Mouse (Mus musculus) heart, postnatal 25 days (tissue): Measurements from ENCODE around the gene Slc9a2. TPM values are rescaled to one million over a fixed set of nuclear protein-coding genes. Genes with fewer than 3 reads are reported as not detected.

Source experiments
- DNase-seq: peaks from one replicate; pipeline ENCODE4 v3.0.0; 2022; ENCODE audit warnings: low spot score
- intact Hi-C: fragments of 180-260 bp; cut with DNase I; formaldehyde crosslinking; loops from one replicate; pipeline ENCODE4 v1.15.1; 2025
- total RNA-seq, 2 experiments: library from RNA; stranded (reverse); gene quantifications; 2 replicates each; pipeline ENCODE4 v1.2.3; 2021

Gene Slc9a2
- total RNA-seq, 2 experiments from 2014 or later = 1.0 to 1.2 TPM

- intact Hi-C loops = no loop called here
- no peak for DNase-seq
These were observed 95.7 kb downstream of the Slc9a2 start for GRCm38 (mm10) chr1:40776102-40776501.

DNA sequence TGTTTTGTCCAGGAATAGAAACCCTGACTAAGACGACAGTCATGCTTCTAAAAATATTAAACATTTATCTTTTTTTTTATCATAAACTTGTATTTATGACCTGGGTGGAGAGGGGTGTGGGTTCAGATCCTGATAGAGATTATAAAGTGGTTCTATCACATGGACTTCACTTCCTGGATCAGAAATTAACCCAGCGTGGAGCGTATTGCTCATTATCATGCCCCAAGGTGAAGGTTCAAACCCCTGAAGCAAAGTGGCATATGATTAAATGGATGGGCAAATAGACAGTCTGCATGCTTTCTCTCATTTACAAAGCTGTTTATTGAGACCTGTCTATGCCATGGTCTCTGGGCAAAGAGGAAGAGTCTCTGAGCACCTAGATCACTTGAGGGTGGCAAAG is 96.4 kb downstream of the Slc9a2 start:
- DNase-seq = no peak
- intact Hi-C loops = no loop called here

- intact Hi-C loops = no loop called here
- DNase-seq = no peak
These were observed 103.1 kb downstream of the Slc9a2 start for GRCm38 (mm10) chr1:40783450-40783849.

DNA sequence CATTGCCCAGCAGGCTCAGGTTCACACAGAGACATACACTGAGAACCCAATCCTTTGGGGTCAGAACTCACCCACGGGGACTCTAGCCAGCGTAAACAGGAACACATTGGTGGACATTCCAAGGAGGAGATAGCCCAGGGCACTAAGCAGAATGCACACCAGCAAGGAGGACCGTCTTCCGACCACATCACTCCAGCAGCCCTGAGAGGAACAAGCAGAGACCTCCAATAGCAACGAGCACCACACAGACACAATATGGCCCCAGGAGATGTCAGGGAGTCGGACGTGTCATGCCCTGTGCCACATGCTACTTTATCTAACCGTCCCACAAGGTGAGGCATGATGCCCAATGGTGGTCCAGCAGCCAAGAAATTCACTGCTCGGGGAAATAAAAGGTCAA is 103.9 kb downstream of the Slc9a2 start:
- no peak for DNase-seq
- intact Hi-C loops = no loop called here

GRCm38 (mm10) chr1:40785876-40786445 is 105.6 kb downstream of the Slc9a2 start:
- DNase-seq = no peak
- intact Hi-C loops = no loop called here

DNA sequence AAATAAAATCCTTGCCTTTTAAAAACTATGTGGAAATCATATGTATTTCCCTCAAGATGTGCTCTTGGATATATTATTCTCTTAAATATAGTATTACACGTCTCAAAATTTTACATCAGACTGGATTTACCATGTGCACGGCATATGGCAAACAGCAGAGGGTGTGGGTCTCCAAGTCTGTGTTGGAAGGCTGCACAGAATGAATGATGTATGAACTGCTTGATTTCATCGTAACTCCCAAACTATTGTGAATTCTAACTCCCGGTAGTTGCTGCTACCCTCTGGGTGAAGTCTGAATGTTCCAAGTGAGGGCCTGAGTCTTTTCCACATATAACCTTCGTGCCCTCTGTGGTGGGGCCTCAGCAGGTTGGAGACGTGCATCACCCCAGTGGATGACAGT is 108.6 kb downstream of the Slc9a2 start:
- intact Hi-C loops = no loop called here
- DNase-seq = no peak

DNA sequence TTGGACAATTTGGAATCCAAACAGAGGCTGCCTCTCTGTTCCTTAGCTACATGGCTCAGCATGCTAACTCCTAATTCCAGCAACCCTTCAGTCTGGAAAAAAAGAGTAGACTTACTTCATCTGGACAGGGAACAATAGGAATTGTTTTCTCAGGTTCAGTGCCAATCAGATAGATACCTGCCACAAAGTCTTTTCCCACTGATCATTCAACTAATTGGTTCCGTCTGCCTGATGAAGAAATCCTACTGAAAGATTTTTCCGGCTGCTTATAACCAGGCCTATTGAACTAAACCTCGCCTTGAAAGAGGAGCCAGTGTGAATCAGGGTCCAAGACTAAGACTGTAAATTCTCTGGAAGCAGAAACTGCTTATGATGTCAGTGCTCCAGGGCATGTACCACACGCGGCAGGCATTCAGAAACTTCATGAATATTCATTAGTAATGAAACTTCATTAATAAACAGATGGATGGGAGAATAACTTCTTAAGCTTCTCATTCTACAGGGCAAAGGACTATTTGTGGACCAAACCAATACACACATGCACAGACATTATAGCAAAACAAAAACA is 109.4 kb downstream of the Slc9a2 start:
- intact Hi-C loops = loop anchor here (10.0 kb wide), 1 partner anchor 1925 kb away; no protein-coding TSS in a partner anchor

DNA sequence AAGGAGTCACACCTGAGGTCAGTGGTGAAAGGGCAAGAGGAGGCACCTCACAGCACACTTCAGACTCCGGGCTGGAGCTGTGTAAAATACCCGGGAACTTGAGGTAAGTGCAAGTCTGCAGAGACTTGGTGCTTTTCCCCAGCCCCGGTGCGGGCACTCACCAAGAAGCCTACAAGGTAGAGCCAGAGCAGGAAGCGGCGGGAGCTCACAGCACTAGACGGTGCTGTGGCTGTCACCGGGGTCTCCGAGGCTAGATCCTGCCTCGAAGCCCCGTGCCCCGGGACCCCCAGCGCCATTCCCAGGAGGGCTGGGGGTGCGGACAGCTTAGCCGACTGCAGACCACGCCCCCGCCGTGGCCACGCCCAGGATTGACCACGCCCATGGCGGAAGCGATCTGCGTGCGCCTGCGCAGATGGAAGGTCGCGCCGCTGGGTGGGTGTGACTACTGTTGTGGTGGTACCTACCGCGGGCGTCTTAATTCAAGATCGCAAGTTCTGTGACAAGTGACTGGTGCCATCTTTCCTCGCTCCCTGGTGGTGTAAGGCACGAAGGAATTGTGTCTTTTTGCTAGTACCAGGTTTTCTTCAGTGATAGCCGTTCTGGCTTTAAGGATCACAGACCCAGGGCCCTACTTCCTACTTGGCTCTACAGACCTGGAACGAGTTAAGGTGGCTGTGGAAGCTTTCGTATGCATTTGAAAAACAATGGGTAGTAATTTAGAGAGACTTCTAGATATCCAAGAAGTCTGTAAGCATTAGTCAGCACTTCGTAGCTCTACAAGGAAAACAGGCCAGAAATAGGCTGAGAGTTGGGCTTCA is 110.2 kb downstream of the Slc9a2 start, which contains the start of gene Mfsd9:
Gene Mfsd9 (minus strand): TSS at position 364 of the 818 bp plus-strand sequence.
- peak; percentile 71 for DNase-seq
- intact Hi-C loops = loop anchor here (10.0 kb wide), 1 partner anchor 1924 kb away; no protein-coding TSS in a partner anchor

More for the DNA sequence above, 109.4 kb downstream of the Slc9a2 start:
- DNase-seq = no peak

GRCm38 (mm10) chr1:40795508-40795907 is 115.1 kb downstream of the Slc9a2 start:
- DNase-seq = no peak
- intact Hi-C loops = loop anchor here (10.0 kb wide), 1 partner anchor 1919 kb away; no protein-coding TSS in a partner anchor

DNA sequence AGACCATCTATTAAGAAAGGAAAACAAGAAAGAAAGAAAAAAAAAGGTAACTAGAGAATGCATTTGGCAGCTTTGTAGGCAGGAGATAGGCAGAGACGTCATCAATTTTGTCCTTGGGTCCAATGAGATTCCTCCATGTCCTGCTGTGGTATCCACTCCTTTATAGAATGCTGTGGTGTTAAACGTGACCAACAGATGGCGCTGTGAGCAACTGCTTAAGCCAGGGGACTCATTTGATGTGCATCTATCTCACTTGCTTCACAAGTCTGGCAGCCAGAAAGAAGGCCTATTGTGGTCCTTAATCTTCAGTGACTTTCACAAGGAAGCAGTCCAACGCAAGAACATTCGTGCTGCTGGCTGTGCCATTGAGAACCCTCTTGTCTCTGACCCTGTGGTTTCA is 117.0 kb downstream of the Slc9a2 start:
- no peak for DNase-seq
- intact Hi-C loops = loop anchor here (10.0 kb wide), 1 partner anchor 1917 kb away; no protein-coding TSS in a partner anchor

DNA sequence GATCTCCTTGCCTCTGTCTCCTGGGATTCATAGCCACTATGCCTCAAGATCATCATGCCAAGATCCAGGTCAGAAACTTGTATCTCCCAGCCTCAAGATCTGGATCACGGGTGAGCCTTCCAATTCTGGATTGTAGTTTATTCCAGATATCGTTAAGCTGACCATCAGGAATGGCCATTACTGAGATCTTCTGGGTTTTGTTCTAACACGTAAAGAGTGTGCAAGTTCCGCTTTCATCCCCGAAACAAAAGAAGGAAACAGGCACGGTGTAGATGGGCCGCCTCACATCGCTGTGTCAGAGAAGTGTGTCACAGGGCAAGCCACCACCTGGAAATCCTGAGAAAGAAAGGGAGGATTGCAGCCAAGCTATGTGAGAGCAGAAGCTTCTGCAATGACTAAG is 118.7 kb downstream of the Slc9a2 start:
- DNase-seq = no peak
- intact Hi-C loops = loop anchor here (10.0 kb wide), 1 partner anchor 1916 kb away; no protein-coding TSS in a partner anchor

GRCm38 (mm10) chr1:40800908-40801307 is 120.5 kb downstream of the Slc9a2 start:
- intact Hi-C loops = no loop called here
- DNase-seq = no peak

DNA sequence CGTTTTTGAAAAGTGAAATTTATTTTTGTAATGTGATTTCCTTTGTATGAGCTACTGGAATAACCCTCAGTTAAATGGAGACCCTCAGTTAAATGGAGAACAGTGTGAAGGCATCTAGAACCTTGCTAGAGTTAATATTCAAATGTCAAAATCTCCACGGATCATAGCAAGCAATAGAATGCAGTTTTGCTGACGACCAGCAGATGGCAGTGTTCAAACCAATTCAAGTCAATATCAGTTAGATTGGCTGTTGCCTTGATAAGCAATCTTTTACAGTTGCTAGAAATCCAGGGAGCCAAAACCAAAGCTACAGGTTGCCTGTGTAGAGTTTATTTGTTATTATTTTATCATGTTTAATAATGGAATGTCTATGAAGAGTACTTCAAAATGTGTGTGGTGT is 122.4 kb downstream of the Slc9a2 start:
- DNase-seq = no peak
- intact Hi-C loops = loop anchor here (1.0 kb wide), 1 partner anchor 42 kb away; no protein-coding TSS in a partner anchor

DNA sequence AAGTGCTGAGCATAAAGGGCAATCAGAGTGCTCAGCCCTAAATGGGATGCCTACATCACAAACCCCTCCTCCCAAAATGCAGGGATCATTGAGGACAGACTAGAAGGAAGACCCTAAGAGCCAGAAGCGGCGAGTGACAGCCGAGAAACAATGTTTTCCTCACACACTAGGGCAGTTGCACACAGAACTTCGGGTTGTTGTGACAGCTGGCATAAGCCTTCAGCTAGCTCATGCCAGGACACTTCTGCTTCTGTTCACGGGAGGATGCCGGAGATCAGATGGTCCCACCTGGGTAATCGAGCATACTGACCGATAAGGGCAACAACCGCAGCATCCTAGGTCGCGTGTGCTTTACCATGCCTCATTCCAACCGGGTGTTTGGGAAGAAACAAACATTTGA is 123.7 kb downstream of the Slc9a2 start:
- intact Hi-C loops = no loop called here
- no peak for DNase-seq

DNA sequence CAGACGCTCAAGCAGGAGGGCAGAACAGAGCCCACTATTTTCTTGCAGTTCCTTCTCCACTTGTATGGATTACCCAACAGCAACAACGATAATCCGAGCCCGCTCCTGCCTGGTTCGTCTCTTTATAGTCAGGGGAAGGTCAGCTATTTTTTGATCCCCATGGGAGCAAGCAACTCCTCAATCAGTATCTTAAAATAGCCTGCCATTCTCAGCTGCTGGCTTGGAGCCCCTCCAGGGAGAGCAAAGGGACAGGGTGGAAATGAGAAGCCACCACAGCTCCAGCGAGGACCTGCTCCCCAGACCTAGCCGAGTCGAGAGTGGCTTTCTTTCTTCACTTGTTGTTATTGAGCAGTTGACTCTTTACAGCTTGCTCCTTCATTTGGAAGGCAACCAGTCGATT is 125.0 kb downstream of the Slc9a2 start, which contains the start of gene Tmem182:
Gene Tmem182 (plus strand): TSS at position 251 of the 400 bp plus-strand sequence.
- peak; percentile 43 for DNase-seq
- intact Hi-C loops = no loop called here

DNA sequence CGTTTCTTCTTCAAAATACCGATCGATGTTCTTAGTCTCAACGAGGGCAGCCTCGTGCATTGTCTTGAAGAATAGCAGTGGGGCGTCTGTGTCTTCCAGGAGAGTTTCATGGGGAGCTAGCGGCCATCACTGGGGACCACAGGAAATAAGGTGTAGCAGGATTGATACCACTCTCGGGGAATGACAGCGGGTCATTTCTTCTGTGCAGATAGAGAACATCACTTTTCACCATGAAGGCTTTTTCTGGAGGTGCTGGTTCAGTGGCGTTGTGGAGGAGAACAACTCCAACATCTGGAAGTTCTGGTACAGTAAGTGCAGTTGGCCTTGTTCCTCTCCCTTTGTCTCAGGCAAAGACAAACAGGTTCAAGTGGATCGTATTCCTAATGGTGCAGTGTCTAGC is 125.5 kb downstream of the Slc9a2 start:
- intact Hi-C loops = no loop called here
- no peak for DNase-seq

- intact Hi-C loops = loop anchor here (2.0 kb wide), 1 partner anchor 14 kb away; no protein-coding TSS in a partner anchor
- DNase-seq = no peak
These were observed 128.3 kb downstream of the Slc9a2 start for GRCm38 (mm10) chr1:40808643-40809042.

DNA sequence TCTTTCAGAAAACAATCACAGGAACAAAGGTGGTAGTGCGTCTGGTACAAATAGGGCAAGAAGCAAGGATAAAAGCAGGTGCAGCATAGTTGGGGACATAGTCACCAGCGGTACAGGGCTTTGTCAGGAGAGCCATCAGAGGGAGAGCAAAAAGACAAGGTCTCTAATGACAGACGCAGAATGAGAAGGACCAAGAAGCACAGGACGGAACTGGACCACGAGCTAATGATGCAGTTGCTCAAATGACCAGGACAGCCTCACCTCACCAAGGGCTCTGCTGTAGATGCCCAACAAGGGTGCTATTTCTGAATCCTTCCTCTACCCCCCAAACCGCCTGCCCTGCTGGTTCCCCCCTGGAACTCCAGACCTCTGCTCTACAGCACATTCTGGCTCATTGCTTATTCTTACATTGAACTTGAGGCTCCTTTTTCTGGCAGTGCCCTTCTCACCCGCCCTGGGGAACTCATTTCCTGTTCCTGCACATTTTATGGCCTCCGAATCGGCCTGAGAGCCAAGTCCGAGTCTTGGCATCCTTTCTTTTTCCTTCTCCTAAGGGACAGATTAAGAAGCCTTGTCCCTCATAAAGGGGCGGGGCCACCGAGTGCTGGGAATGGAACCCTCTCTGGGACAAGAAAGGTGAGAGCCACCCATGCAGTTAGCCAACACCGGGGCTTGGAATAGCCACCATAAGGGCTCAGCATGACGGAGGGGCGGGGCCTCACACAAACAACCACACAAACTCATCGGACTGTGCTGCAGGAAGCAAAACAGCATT is 134.9 kb downstream of the Slc9a2 start:
- no peak for DNase-seq
- intact Hi-C loops = no loop called here
